Mouse (Mus musculus) midbrain, embryonic 11.5 days (tissue): Measurements from ENCODE around the gene Mrpl33. TPM values are rescaled to one million over a fixed set of nuclear protein-coding genes. Genes with fewer than 3 reads are reported as not detected.
"Not testable (repeated sequence)": the region's sequence is repeated elsewhere in the genome, so short reads cannot be mapped to it uniquely, and the experiment has no call there.

Experiments used
- ATAC-seq: fragments of 200-750 bp; cut with Nextera tagmentation; 2 replicates; pipeline ENCODE4 v1.8.0; 2017; ENCODE audit warnings: moderate TSS enrichment, moderate library complexity; ENCODE audit not compliant: low FRiP score
- DNase-seq: peaks from one replicate; pipeline ENCODE4 v3.0.0; 2015; ENCODE audit warnings: low spot score; ENCODE audit errors: missing footprints
- H3K27ac ChIP-seq: fragments of 300-500 bp; sonication (generic); 2 replicates; pipeline ENCODE4 v1.5.1; 2014; ENCODE audit warnings: low read depth, low read length
- H3K27me3 ChIP-seq: fragments of 300-500 bp; sonication (generic); 2 replicates; pipeline ENCODE4 v1.6.1; 2014; ENCODE audit warnings: mild to moderate bottlenecking, low read length, moderate library complexity, mixed read lengths; ENCODE audit not compliant: control insufficient read depth, insufficient read depth
- H3K36me3 ChIP-seq: fragments of 300-500 bp; sonication (generic); 2 replicates; pipeline ENCODE4 v1.6.1; 2014; ENCODE audit warnings: mild to moderate bottlenecking, low read length, moderate library complexity, mixed read lengths; ENCODE audit not compliant: control insufficient read depth, insufficient read depth
- H3K4me1 ChIP-seq: fragments of 300-500 bp; sonication (generic); 2 replicates; pipeline ENCODE4 v1.6.1; 2014; ENCODE audit warnings: low read length; ENCODE audit not compliant: control insufficient read depth, insufficient read depth
- H3K4me2 ChIP-seq: fragments of 300-500 bp; sonication (generic); 2 replicates; pipeline ENCODE4 v1.6.1; 2014; ENCODE audit warnings: mild to moderate bottlenecking, moderate library complexity
- H3K4me3 ChIP-seq: fragments of 300-500 bp; sonication (generic); 2 replicates; pipeline ENCODE4 v1.5.1; 2014; ENCODE audit warnings: low read depth, low read length
- H3K9ac ChIP-seq: fragments of 300-500 bp; sonication (generic); 2 replicates; pipeline ENCODE4 v1.6.1; 2014; ENCODE audit warnings: low read length
- H3K9me3 ChIP-seq: fragments of 300-500 bp; sonication (generic); 2 replicates; pipeline ENCODE4 v1.6.1; 2016; ENCODE audit warnings: low read length; ENCODE audit not compliant: control insufficient read depth
- WGBS: fragments of 180-500 bp; shearing (Covaris S2); extraction: QIAGEN DNeasy Blood & Tissue Kit; methylation state at CpG from one replicate; pipeline ENCODE4 v1.1.7; 2014; 5-methylcytosine and 5-hydroxymethylcytosine counted together
- polyA plus RNA-seq: library from polyadenylated mRNA; unstranded; fragments of >200 nt; fragmentation: Nextera tagmentation; extraction: Ambion mirVana; gene quantifications from 2 replicates; pipeline ENCODE4 v1.2.1, GENCODE M21; 2014

Gene Mrpl33
- polyA plus RNA-seq, 1 experiment from 2014 or later, result 221 TPM

DNA sequence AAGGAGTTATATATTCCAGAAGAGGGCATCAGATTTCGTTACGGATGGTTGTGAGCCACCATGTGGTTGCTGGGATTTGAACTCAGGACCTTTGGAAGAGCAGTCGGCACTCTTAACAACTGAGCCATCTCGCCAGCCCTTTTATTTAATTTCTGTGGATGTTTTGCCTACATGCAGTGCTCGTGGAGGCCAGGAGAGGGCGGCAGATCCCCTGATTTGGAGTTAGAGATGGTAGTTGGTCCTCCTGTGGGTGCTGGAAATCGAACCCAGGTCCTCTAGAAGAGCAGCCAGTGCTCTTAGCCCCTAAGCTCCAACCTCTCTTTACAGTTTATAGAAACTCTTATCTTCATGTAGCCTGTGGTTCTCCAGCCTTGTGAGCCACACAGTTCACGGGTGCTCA, 8.1 kb upstream of the Mrpl33 start:
- H3K9me3 ChIP-seq, H3K4me1 ChIP-seq, DNase-seq, H3K4me3 ChIP-seq, H3K27ac ChIP-seq, H3K36me3 ChIP-seq, H3K9ac ChIP-seq, H3K4me2 ChIP-seq, H3K27me3 ChIP-seq, ATAC-seq: not testable (repeated sequence)
- 82% methylated on average over 8 of the region's 8 CpGs for WGBS

DNA sequence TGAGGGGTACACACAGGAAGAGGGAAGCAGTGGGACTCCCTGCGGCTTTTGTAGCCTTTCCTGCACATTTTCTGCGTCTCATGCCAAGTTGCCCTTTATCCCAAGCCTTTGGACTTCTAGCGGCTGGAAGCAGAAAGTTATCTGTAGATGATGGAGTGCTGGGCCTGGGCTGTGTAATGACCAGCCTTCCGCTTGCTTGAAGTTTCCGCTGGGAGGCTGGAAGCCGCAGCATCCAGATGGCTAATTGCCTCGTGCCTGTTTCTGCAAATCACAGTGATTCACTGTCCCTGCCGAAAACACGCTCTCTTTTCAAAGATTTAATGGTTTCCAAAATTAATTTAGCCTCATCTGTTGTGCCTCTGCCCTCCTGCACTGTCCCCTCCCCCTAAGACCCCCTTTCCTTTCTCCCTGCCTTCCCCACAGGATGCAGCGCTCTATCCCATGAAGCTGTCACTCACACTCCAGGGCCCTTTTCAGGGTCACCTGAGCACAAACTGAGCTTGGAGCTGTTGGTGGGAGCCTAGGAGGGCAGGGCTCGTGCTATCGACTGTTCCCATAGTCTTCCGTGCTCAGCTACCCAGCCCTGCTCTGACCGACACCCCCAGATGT, 6.9 kb upstream of the Mrpl33 start:
- Histone ChIP-seq H3K4me1 (no peaks in the 10 kb centered on the region; the same call in 1 of the 2 replicates), H3K9ac (no peak overlapping the region), H3K36me3 (no peaks in the 10 kb centered on the region), H3K27me3 (no peaks in the 10 kb centered on the region), H3K4me3 (no peak overlapping the region), H3K9me3 (no peaks in the 10 kb centered on the region), H3K4me2 (no peak overlapping the region), H3K27ac (no peak overlapping the region)
- no peak for DNase-seq
- no peak for ATAC-seq
- 86% methylated on average over 14 of the region's 14 CpGs for WGBS

DNA sequence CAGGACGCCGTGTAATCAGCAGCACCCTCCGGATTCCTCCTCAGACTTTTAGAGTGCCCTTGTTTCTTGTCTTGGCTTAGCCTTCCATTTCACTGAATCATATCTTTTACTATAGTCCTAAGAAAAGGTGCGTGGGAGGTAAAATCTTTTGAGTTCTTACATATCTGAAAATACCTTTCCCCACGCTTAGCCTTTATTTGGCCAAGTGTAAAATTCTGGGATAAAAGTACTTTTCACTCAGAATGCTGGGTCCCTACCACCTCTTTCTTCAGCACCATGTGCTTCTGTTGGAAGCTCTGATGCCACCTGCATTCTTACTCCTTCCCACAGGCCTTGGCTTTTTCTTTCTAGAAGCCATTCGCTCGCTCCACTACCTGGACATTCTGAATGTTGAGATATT, 5.6 kb upstream of the Mrpl33 start:
- 92% methylated on average over 7 of the region's 7 CpGs for WGBS
- H3K4me1 ChIP-seq, result no peaks in the 10 kb centered on the region; the same call in 1 of the 2 replicates

DNA sequence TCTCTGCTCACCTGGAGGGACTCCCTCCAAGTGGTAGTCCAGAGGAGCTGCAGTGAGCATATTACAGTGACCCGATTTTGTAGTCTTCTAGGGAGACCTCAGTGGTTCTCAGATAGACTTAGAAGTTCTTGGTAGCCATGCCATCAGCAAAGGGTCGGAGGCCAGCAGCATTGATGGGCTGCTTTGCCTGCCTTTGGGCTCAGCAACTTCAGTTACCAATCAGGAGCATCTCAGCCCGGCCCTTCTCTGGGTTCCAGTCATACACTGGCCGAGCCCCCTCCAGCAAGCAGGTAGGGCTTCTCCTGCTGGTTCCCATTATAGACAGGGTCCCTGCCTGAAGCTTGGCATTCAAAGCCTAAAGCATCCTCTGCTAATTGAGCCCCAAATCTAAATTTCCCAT, 867 bp upstream of the Mrpl33 start:
- Histone ChIP-seq H3K4me3 (no peak overlapping the region), H3K4me2 (no peak overlapping the region), H3K36me3 (no peaks in the 10 kb centered on the region), H3K4me1 (peaks cover 4% of the 10 kb centered on the region; the same call in 1 of the 2 replicates), H3K27me3 (no peaks in the 10 kb centered on the region; the same call in 1 of the 2 replicates), H3K27ac (no peak overlapping the region), H3K9ac (no peak overlapping the region), H3K9me3 (no peaks in the 10 kb centered on the region)
- WGBS, result 51% methylated on average over 4 of the region's 4 CpGs
- ATAC-seq, result no peak
- no peak for DNase-seq

More for the DNA sequence above, 5.6 kb upstream of the Mrpl33 start:
- Histone ChIP-seq H3K4me3 (no peak overlapping the region), H3K4me2 (no peak overlapping the region), H3K36me3 (no peaks in the 10 kb centered on the region), H3K27ac (no peak overlapping the region), H3K27me3 (no peaks in the 10 kb centered on the region), H3K9me3 (no peaks in the 10 kb centered on the region), H3K9ac (no peak overlapping the region)
- no peak for DNase-seq
- ATAC-seq, result no peak

GRCm38 (mm10) chr5:31597430-31597944, 752 bp downstream of the Mrpl33 start:
- H3K36me3 ChIP-seq, result no peaks in the 10 kb centered on the region
- H3K4me2 ChIP-seq, result no peak overlapping the region
- no peak for ATAC-seq
- WGBS, result 65% methylated on average over 6 of the region's 6 CpGs
- H3K9me3 ChIP-seq, result no peaks in the 10 kb centered on the region
- no peak for DNase-seq
- peaks cover 4% of the 10 kb centered on the region; the same call in 1 of the 2 replicates for H3K4me1 ChIP-seq
- H3K27me3 ChIP-seq, result no peaks in the 10 kb centered on the region; the same call in 1 of the 2 replicates
- H3K27ac ChIP-seq, result no peak overlapping the region
- H3K9ac ChIP-seq, result no peak overlapping the region
- H3K4me3 ChIP-seq, result no peak overlapping the region

DNA sequence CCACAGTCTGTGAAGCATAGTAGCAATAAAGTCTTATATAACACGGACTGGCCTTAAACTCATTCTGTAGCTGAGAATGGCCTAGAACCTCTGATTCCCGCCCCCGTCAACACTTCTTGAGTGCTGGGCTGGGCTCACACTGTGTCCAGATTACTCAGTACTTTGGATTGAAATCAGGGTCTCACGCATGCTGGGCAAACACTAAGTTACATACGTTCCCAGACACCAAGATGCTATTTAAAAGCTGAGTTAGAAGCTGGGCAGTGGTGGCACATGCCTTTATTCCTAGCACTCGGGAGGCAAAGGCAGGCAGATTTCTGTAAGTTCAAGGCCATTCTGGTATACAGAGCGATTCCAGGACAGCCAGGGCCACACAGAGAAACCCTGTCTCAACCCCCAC, 1.4 kb downstream of the Mrpl33 start:
- H3K36me3 ChIP-seq, result no peaks in the 10 kb centered on the region
- DNase-seq (no peak), ATAC-seq (no peak)
- no peaks in the 10 kb centered on the region for H3K9me3 ChIP-seq
- H3K4me3 ChIP-seq, result no peak overlapping the region
- peaks cover 4% of the 10 kb centered on the region; the same call in 1 of the 2 replicates for H3K4me1 ChIP-seq
- H3K9ac ChIP-seq, result no peak overlapping the region
- WGBS, result 80% methylated on average over 7 of the region's 7 CpGs
- no peak overlapping the region for H3K27ac ChIP-seq
- no peak overlapping the region for H3K4me2 ChIP-seq
- H3K27me3 ChIP-seq, result no peaks in the 10 kb centered on the region; the same call in 1 of the 2 replicates

DNA sequence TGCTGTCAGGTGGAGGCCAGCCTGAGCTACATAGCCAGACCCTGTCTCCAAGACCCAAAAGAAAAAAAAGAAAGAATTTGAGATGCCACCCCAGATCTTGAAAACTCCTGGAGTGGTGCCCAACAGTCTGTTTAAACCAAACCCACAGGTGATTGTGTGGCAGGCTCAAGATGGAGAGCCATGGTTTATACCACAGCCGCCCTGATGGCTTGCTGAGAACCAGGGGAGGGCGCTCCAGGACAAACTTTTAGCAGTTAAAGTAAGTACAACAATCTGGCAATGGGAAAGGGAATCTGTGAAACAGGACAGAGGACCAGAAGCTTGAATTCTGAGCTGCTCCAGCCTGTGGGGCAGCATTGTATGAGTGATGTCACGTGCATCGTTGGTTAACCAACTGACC, 1.8 kb downstream of the Mrpl33 start:
- Histone ChIP-seq H3K4me1 (peaks cover 4% of the 10 kb centered on the region; the same call in 1 of the 2 replicates), H3K9me3 (no peaks in the 10 kb centered on the region), H3K27ac (no peak overlapping the region), H3K4me3 (no peak overlapping the region), H3K27me3 (no peaks in the 10 kb centered on the region; the same call in 1 of the 2 replicates), H3K4me2 (no peak overlapping the region), H3K9ac (no peak overlapping the region), H3K36me3 (no peaks in the 10 kb centered on the region)
- no peak for DNase-seq
- ATAC-seq, result no peak
- 59% methylated on average over 4 of the region's 4 CpGs for WGBS

GRCm38 (mm10) chr5:31599161-31599560, 2.4 kb downstream of the Mrpl33 start:
- no peak for ATAC-seq
- peaks cover 4% of the 10 kb centered on the region; the same call in 1 of the 2 replicates for H3K4me1 ChIP-seq
- H3K9me3 ChIP-seq, result no peaks in the 10 kb centered on the region
- H3K4me2 ChIP-seq, result no peak overlapping the region
- WGBS, result 76% methylated on average over 2 of the region's 2 CpGs
- H3K36me3 ChIP-seq, result no peaks in the 10 kb centered on the region
- H3K9ac ChIP-seq, result no peak overlapping the region
- H3K27me3 ChIP-seq, result no peaks in the 10 kb centered on the region; the same call in 1 of the 2 replicates
- H3K4me3 ChIP-seq, result no peak overlapping the region
- H3K27ac ChIP-seq, result no peak overlapping the region
- no peak for DNase-seq

GRCm38 (mm10) chr5:31601162-31601722, 4.5 kb downstream of the Mrpl33 start:
- H3K27me3 ChIP-seq, result no peaks in the 10 kb centered on the region; the same call in 1 of the 2 replicates
- WGBS, result 88% methylated on average over 7 of the region's 7 CpGs
- no peak overlapping the region for H3K9ac ChIP-seq
- ATAC-seq, result no peak
- no peaks in the 10 kb centered on the region for H3K36me3 ChIP-seq
- H3K4me2 ChIP-seq, result no peak overlapping the region
- H3K4me3 ChIP-seq, result no peak overlapping the region
- no peaks in the 10 kb centered on the region for H3K9me3 ChIP-seq
- H3K4me1 ChIP-seq, result peaks cover 4% of the 10 kb centered on the region; the same call in 1 of the 2 replicates
- no peak overlapping the region for H3K27ac ChIP-seq
- no peak for DNase-seq
